Mouse (Mus musculus) forebrain, embryonic 15.5 days (tissue): Measurements from ENCODE around the gene Slc18b1. TPM values are rescaled to one million over a fixed set of nuclear protein-coding genes. Genes with fewer than 3 reads are reported as not detected.
A peak's percentile ranks its signal among the peaks of the same experiment; 100 is the strongest.

Experiments
- ATAC-seq: fragments of 200-750 bp; cut with Nextera tagmentation; replicated peaks from 2 replicates; pipeline ENCODE4 v1.8.0; 2017; ENCODE audit warnings: mild to moderate bottlenecking, moderate TSS enrichment, moderate library complexity
- H3K27ac ChIP-seq: fragments of 300-500 bp; sonication (generic); replicated peaks from 2 replicates; pipeline ENCODE4 v1.5.1; 2015; ENCODE audit warnings: mild to moderate bottlenecking, inconsistent platforms
- H3K27me3 ChIP-seq: fragments of 300-500 bp; sonication (generic); 2 replicates; pipeline ENCODE4 v1.6.1; 2015; ENCODE audit warnings: inconsistent platforms
- H3K36me3 ChIP-seq: fragments of 300-500 bp; sonication (generic); 2 replicates; pipeline ENCODE4 v1.6.1; 2015; ENCODE audit warnings: mild to moderate bottlenecking, inconsistent platforms
- H3K4me1 ChIP-seq: fragments of 300-500 bp; sonication (generic); 2 replicates; pipeline ENCODE4 v1.6.1; 2015; ENCODE audit warnings: inconsistent platforms
- H3K4me2 ChIP-seq: fragments of 300-500 bp; sonication (generic); replicated peaks from 2 replicates; pipeline ENCODE4 v1.6.1; 2015; ENCODE audit warnings: mild to moderate bottlenecking, inconsistent platforms
- H3K4me3 ChIP-seq: fragments of 300-500 bp; sonication (generic); 2 replicates; pipeline ENCODE4 v1.5.1; 2015; ENCODE audit warnings: mild to moderate bottlenecking, inconsistent platforms
- H3K9ac ChIP-seq: fragments of 300-500 bp; sonication (generic); replicated peaks from 2 replicates; pipeline ENCODE4 v1.6.1; 2015; ENCODE audit warnings: mild to moderate bottlenecking, inconsistent platforms
- H3K9me3 ChIP-seq: fragments of 300-500 bp; sonication (generic); 2 replicates; pipeline ENCODE4 v1.6.1; 2016; ENCODE audit warnings: inconsistent platforms
- WGBS: fragments of 180-500 bp; shearing (Covaris S2); methylation state at CpG from one replicate; pipeline ENCODE4 v1.1.7; 2015; ENCODE audit warnings: mixed read lengths; 5-methylcytosine and 5-hydroxymethylcytosine counted together
- polyA plus RNA-seq: library from polyadenylated mRNA; unstranded; fragments of >200 nt; fragmentation: Nextera tagmentation; extraction: Ambion mirVana; gene quantifications from 2 replicates; pipeline ENCODE4 v1.2.1, GENCODE M21; 2015

Slc18b1 gene
- polyA plus RNA-seq, 1 experiment from 2014 or later = 15.8 TPM

GRCm38 (mm10) chr10:23812852-23813766 lies 16.3 kb downstream of the Slc18b1 start:
- Histone ChIP-seq H3K4me3 (no peak overlapping the region), H3K36me3 (peaks cover 11% of the 10 kb centered on the region; the same call in 1 of the 2 replicates), H3K9ac (no peak overlapping the region), H3K27me3 (no peaks in the 10 kb centered on the region), H3K4me2 (no peak overlapping the region), H3K27ac (no peak overlapping the region), H3K9me3 (no peaks in the 10 kb centered on the region), H3K4me1 (no peaks in the 10 kb centered on the region; the same call in 1 of the 2 replicates)
- 34% methylated on average over 11 of the region's 11 CpGs for WGBS
- peak; percentile 57 for ATAC-seq

DNA sequence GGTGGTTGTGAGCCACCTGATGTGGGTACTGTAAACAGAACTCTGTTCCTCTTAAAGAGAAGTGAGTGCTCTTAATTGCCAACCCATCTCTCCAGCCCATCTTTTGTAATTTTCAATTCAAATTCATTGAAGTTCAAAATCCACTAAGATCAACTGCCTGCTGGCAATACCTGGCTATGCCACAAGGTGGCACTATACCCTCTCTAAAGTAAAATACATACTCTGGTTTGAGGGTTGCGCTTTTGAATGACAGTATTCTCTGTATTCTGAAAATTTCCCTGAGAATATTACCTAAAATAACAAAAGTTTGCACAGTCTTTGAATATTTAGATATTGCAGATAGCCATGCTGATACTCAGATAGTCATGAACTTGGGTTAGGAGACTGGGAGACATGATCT lies 18.4 kb downstream of the Slc18b1 start:
- ATAC-seq = peak; percentile 31; the same call in 1 of the 2 replicates
- Histone ChIP-seq H3K27ac (no peak overlapping the region), H3K27me3 (no peaks in the 10 kb centered on the region), H3K4me1 (no peaks in the 10 kb centered on the region; the same call in 1 of the 2 replicates), H3K4me2 (no peak overlapping the region), H3K36me3 (peaks cover 25% of the 10 kb centered on the region), H3K9me3 (no peaks in the 10 kb centered on the region), H3K4me3 (no peak overlapping the region), H3K9ac (no peak overlapping the region)
- 36% methylated on average over 1 of the region's 1 CpGs for WGBS

DNA sequence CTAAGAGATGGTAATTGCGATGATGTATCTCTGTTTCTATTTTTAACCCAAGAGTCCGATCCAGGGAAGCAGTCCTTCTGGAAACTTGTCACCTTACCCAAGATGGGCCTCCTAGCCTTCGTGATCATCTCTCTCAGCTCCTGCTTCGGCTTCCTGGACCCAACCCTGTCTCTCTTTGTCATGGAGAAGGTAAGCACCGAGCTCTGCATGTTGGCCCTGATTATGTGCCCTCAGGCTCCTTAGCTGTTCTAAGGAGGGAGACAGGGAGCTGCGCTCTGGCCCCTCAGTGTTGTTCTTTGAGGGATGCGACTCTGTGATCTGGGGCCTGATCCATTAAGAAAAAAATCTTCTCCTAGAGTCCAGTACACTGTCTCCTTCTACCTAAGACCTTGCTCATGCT lies 19.5 kb downstream of the Slc18b1 start:
- Histone ChIP-seq H3K4me2 (no peak overlapping the region), H3K36me3 (peaks cover 30% of the 10 kb centered on the region), H3K4me1 (no peaks in the 10 kb centered on the region; the same call in 1 of the 2 replicates), H3K9me3 (no peaks in the 10 kb centered on the region), H3K4me3 (no peak overlapping the region), H3K27ac (no peak overlapping the region), H3K27me3 (no peaks in the 10 kb centered on the region), H3K9ac (no peak overlapping the region)
- WGBS = 93% methylated on average over 7 of the region's 7 CpGs
- no peak for ATAC-seq

DNA sequence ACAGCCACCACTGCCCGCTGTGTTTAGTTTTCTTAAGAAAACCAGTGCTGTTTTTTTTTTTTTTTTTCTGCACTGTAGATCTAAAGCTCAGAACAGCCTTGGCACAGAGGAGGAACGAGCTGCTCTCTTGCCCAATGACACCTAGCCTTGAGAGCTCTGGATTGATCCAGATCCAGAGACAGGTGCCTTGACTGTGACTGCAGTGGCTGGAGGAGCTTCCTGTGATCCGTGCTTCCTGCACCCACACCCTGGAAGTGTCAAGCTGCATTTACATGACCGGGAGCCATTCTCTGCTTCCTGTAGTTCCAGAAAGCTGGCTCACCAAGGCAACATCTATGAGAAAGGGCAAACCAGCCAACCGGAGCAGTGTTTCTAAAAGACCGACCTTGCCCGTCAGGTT lies 29.7 kb downstream of the Slc18b1 start:
- Histone ChIP-seq H3K4me3 (no peak overlapping the region), H3K9ac (no peak overlapping the region), H3K27ac (no peak overlapping the region), H3K27me3 (no peaks in the 10 kb centered on the region), H3K4me1 (no peaks in the 10 kb centered on the region), H3K36me3 (peaks cover 61% of the 10 kb centered on the region), H3K9me3 (no peaks in the 10 kb centered on the region), H3K4me2 (no peak overlapping the region)
- no peak for ATAC-seq
- 92% methylated on average over 7 of the region's 7 CpGs for WGBS

DNA sequence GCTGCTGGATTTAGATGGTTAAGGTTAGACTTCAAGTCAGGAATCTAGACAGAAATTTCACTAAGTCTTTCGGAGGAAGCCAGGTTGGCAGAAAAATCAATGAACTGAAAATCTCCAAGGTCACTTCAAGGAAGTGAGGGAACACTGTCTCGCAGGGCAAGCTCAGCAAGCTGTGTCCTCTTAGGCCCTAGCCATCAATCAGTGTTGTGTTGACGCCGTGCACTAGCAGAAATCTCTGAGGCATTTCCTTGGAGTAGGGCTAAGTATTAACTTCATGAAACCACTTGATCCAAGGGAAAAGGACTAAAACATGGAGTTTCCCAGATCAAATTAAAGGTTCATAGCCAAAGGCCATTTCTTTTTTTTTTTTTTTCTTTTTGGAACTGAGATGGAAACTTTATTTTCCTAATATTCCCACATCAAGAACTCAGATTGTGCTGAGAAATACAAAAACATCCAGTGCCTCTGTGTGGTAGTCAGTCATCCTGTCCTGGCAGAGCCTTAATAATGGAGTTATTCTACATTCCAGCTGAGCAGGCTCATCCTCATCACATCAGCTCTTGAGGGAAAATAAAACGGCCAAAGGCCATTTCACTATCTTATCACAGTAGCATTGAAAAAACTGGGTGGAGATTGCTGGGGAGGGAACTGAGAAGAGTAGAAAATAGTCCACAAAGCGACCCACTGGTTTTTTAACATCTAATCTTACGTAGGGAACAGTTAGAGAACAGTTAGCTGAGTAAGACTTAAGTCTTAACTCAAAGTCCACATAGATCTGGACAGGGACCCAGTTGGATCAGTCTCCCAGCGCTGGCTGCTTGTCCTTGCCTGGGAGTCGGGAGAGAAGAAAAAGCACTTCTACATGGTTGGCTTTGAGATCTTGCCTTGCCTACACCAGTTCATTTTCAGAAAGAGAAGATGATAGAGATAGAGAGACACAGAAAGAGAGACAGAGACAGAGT lies 39.5 kb downstream of the Slc18b1 start:
- H3K9ac ChIP-seq = no peak overlapping the region
- H3K9me3 ChIP-seq = no peaks in the 10 kb centered on the region
- H3K4me3 ChIP-seq = no peak overlapping the region
- no peak for ATAC-seq
- H3K36me3 ChIP-seq = no peaks in the 10 kb centered on the region
- H3K4me1 ChIP-seq = no peaks in the 10 kb centered on the region
- WGBS = 86% methylated on average over 9 of the region's 9 CpGs
- H3K27ac ChIP-seq = no peak overlapping the region
- H3K27me3 ChIP-seq = no peaks in the 10 kb centered on the region
- no peak overlapping the region for H3K4me2 ChIP-seq

- ATAC-seq = no peak
- Histone ChIP-seq H3K9me3 (no peaks in the 10 kb centered on the region), H3K4me3 (no peak overlapping the region), H3K27me3 (no peaks in the 10 kb centered on the region), H3K9ac (no peak overlapping the region), H3K27ac (no peak overlapping the region), H3K4me1 (no peaks in the 10 kb centered on the region), H3K36me3 (no peaks in the 10 kb centered on the region), H3K4me2 (no peak overlapping the region)
- WGBS = 85% methylated on average over 3 of the region's 3 CpGs
Observed at GRCm38 (mm10) chr10:23837115-23837514, 40.3 kb downstream of the Slc18b1 start.

- 95% methylated on average over 3 of the region's 3 CpGs for WGBS
- Histone ChIP-seq H3K27me3 (no peaks in the 10 kb centered on the region), H3K36me3 (no peaks in the 10 kb centered on the region), H3K27ac (no peak overlapping the region), H3K4me1 (no peaks in the 10 kb centered on the region), H3K4me3 (no peak overlapping the region), H3K4me2 (no peak overlapping the region), H3K9me3 (no peaks in the 10 kb centered on the region), H3K9ac (no peak overlapping the region)
- no peak for ATAC-seq
Observed at GRCm38 (mm10) chr10:23838910-23839309, 42.1 kb downstream of the Slc18b1 start.

- Histone ChIP-seq H3K4me2 (no peak overlapping the region), H3K27ac (no peak overlapping the region), H3K4me3 (no peak overlapping the region), H3K4me1 (no peaks in the 10 kb centered on the region), H3K36me3 (no peaks in the 10 kb centered on the region), H3K9ac (no peak overlapping the region), H3K9me3 (no peaks in the 10 kb centered on the region), H3K27me3 (no peaks in the 10 kb centered on the region)
- WGBS = 62% methylated on average over 9 of the region's 9 CpGs
- no peak for ATAC-seq
Observed at GRCm38 (mm10) chr10:23839368-23839767, 42.6 kb downstream of the Slc18b1 start.

DNA sequence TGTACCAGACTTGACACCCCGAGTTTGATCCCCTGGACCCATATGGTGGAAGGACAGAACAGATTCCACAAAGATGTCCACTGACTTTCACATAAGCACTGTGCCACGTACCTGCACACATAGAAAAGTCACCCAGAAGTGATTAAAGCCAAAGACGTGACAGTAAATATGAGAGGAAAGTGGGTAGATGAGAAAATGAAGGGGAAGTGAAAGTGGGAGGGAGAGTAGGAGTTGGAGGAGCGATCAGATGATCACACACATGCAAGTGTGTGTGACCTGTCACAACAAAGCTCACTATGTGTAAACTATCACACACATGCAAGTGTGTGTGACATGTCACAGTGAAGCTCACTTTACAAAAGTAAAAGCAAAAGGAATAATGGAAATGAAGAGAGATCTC lies 43.7 kb downstream of the Slc18b1 start:
- Histone ChIP-seq H3K4me3 (no peak overlapping the region), H3K4me1 (no peaks in the 10 kb centered on the region), H3K9me3 (no peaks in the 10 kb centered on the region), H3K36me3 (no peaks in the 10 kb centered on the region), H3K27ac (no peak overlapping the region), H3K4me2 (no peak overlapping the region), H3K27me3 (no peaks in the 10 kb centered on the region), H3K9ac (no peak overlapping the region)
- no peak for ATAC-seq
- WGBS = 78% methylated on average over 4 of the region's 4 CpGs

DNA sequence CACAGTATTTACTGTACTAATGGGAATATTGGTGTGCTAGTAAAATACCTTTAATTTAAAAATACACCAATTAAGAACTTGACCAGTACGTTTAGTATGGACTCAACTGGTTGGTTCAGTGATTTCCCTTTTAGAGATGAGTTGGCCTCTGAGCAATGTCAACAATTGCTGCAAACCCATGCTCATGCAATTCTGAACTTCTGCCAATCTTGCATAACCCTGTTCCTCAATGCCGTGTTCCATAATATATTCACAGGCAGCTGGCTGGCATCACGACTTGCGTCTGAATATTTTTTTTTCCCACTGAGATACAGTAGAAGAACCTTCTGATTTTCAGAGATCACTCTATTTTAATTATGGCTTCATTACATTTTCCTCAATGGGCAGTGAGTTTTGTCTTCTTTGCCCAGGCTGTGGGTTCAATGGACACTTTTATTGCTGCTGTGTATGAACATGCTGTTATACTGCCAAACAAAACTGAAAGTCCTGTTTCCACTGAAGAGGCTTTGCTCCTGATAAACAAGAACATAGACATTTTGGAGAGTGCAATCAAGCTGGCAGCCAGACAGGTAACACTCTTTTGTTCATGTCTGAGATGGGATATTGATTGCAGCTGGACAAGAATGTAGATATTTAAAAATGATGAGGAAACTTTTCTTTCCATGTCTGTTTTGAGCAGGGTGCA lies 54.6 kb downstream of the Slc18b1 start, which contains the start of gene Vnn3:
Vnn3 (plus strand) TSS at position 235 of the 685 bp plus-strand sequence.
- Histone ChIP-seq H3K4me1 (no peaks in the 10 kb centered on the region), H3K9me3 (no peaks in the 10 kb centered on the region), H3K36me3 (no peaks in the 10 kb centered on the region), H3K27me3 (no peaks in the 10 kb centered on the region), H3K27ac (no peak within 1 kb of the TSS), H3K4me3 (no peak within 1 kb of the TSS), H3K9ac (no peak within 1 kb of the TSS), H3K4me2 (no peak within 1 kb of the TSS)
- ATAC-seq = no peak
- WGBS = 81% methylated on average over 4 of the region's 4 CpGs

- Histone ChIP-seq H3K4me3 (no peak overlapping the region), H3K27me3 (no peaks in the 10 kb centered on the region), H3K4me2 (no peak overlapping the region), H3K4me1 (no peaks in the 10 kb centered on the region), H3K9me3 (no peaks in the 10 kb centered on the region), H3K27ac (no peak overlapping the region), H3K36me3 (no peaks in the 10 kb centered on the region), H3K9ac (no peak overlapping the region)
- no peak for ATAC-seq
- 79% methylated on average over 2 of the region's 2 CpGs for WGBS
Observed at GRCm38 (mm10) chr10:23852096-23852495, 55.3 kb downstream of the Slc18b1 start.
